Mouse (Mus musculus) CH12.LX (cell line): Measurements from ENCODE around the gene Slc25a45. TPM values are rescaled to one million over a fixed set of nuclear protein-coding genes. Genes with fewer than 3 reads are reported as not detected.
A peak's percentile ranks its signal among the peaks of the same experiment; 100 is the strongest.

Source experiments
- DNase-seq: peaks from one replicate; pipeline ENCODE4 v3.0.0-alpha.2; 2013; ENCODE audit errors: extremely low read depth
- H3K27ac ChIP-seq: 2 replicates; pipeline ENCODE4 v1.5.1; 2012; ENCODE audit warnings: low read depth, mild to moderate bottlenecking, control low read depth, moderate library complexity; ENCODE audit not compliant: insufficient read depth
- H3K27me3 ChIP-seq: replicated peaks from 2 replicates; pipeline ENCODE3; 2012; ENCODE audit warnings: inconsistent platforms
- H3K36me3 ChIP-seq, 2 experiments: replicated peaks in 1 of 2; 2 replicates each; pipeline versions ENCODE3 to v1.6.1; 2012; ENCODE audit warnings: inconsistent platforms in 1 of 2, low read length in 1 of 2, mild to moderate bottlenecking in 1 of 2, mixed read lengths in 1 of 2, moderate library complexity in 1 of 2; ENCODE audit not compliant: control insufficient read depth in 1 of 2, insufficient read depth in 1 of 2
- H3K4me1 ChIP-seq, 2 experiments: 2 replicates each; pipeline ENCODE4 v1.6.1; 2012; ENCODE audit warnings: inconsistent platforms in 1 of 2, moderate library complexity in 1 of 2; ENCODE audit not compliant: insufficient read depth in 2 of 2, control insufficient read depth in 1 of 2
- H3K4me2 ChIP-seq: 2 replicates; pipeline ENCODE4 v1.6.1; 2012; ENCODE audit warnings: low read depth, mild to moderate bottlenecking, control low read depth; ENCODE audit not compliant: poor library complexity, insufficient read depth, severe bottlenecking
- H3K4me3 ChIP-seq, 3 experiments: fragments of 150-350 bp in 1 of 3; sonication (generic) in 1 of 3; replicated peaks in 1 of 3; 2 replicates each; pipeline versions ENCODE3 to v1.5.1; 2011 to 2012; ENCODE audit warnings: low read depth in 2 of 3, low read length in 2 of 3, mild to moderate bottlenecking in 2 of 3, moderate library complexity in 2 of 3, control low read depth in 1 of 3, improper control_type of control experiment in 1 of 3, inconsistent platforms in 1 of 3, mixed read lengths in 1 of 3; ENCODE audit not compliant: poor library complexity in 1 of 3
- H3K79me2 ChIP-seq: replicated peaks from 2 replicates; pipeline ENCODE4 v1.6.1; 2012; ENCODE audit warnings: mild to moderate bottlenecking, moderate library complexity; ENCODE audit not compliant: control insufficient read depth, poor library complexity, insufficient read depth, severe bottlenecking; ENCODE audit errors: extremely low read depth
- H3K9ac ChIP-seq: 2 replicates; pipeline ENCODE4 v1.6.1; 2012; ENCODE audit warnings: low read depth, mild to moderate bottlenecking, control low read depth, moderate library complexity; ENCODE audit not compliant: insufficient read depth
- H3K9me3 ChIP-seq: replicated peaks from 2 replicates; pipeline ENCODE3; 2012; ENCODE audit warnings: low read length, inconsistent platforms, mixed read lengths
- CHD1 ChIP-seq: IDR thresholded peaks from 2 replicates; pipeline ENCODE4 v1.6.1; 2012; ENCODE audit warnings: low read depth, low read length, improper control_type of control experiment, inconsistent platforms
- CTCF ChIP-seq, 2 experiments: IDR thresholded peaks in 1 of 2; conservative IDR thresholded peaks in 1 of 2; 2 replicates each; pipeline ENCODE4 v1.5.1; 2011 to 2012; ENCODE audit warnings: low read depth in 2 of 2, low read length in 2 of 2, improper control_type of control experiment in 1 of 2, inconsistent platforms in 1 of 2, mild to moderate bottlenecking in 1 of 2, moderate library complexity in 1 of 2
- EP300 ChIP-seq: IDR thresholded peaks from 2 replicates; pipeline ENCODE4 v1.6.1; 2011; ENCODE audit warnings: low read length, improper control_type of control experiment
- MAFK ChIP-seq: IDR thresholded peaks from 2 replicates; pipeline ENCODE4 v1.6.1; 2011; ENCODE audit warnings: low read length, improper control_type of control experiment; ENCODE audit not compliant: insufficient replicate concordance
- MAZ ChIP-seq: IDR thresholded peaks from 2 replicates; pipeline ENCODE4 v1.6.1; 2012; ENCODE audit warnings: low read depth, mild to moderate bottlenecking, inconsistent platforms, low read length, improper control_type of control experiment, moderate library complexity
- MEF2A ChIP-seq: IDR thresholded peaks from 2 replicates; pipeline ENCODE4 v1.6.1; 2014; ENCODE audit warnings: low read depth, mild to moderate bottlenecking, inconsistent platforms, low read length, improper control_type of control experiment, borderline replicate concordance
- MXI1 ChIP-seq: IDR thresholded peaks from 2 replicates; pipeline ENCODE4 v1.6.1; 2011; ENCODE audit warnings: mild to moderate bottlenecking, low read depth, low read length, improper control_type of control experiment
- NELFE ChIP-seq: IDR thresholded peaks from 2 replicates; pipeline ENCODE4 v1.6.1; 2011; ENCODE audit warnings: low read depth, low read length, improper control_type of control experiment
- PAX5 ChIP-seq: IDR thresholded peaks from 2 replicates; pipeline ENCODE4 v1.6.1; 2012; ENCODE audit warnings: low read length, inconsistent platforms, mixed read lengths
- POLR2A ChIP-seq: IDR thresholded peaks from 2 replicates; pipeline ENCODE4 v1.6.1; 2011; ENCODE audit warnings: low read depth, mild to moderate bottlenecking, improper control_type of control experiment, low read length
- SIN3A ChIP-seq: IDR thresholded peaks from 2 replicates; pipeline ENCODE4 v1.6.1; 2012; ENCODE audit warnings: low read length, improper control_type of control experiment, inconsistent platforms
- SMC3 ChIP-seq: IDR thresholded peaks from 2 replicates; pipeline ENCODE4 v1.6.1; 2011; ENCODE audit warnings: low read depth, low read length, improper control_type of control experiment
- UBTF ChIP-seq: IDR thresholded peaks from 2 replicates; pipeline ENCODE4 v1.6.1; 2012; ENCODE audit warnings: low read depth, mild to moderate bottlenecking, inconsistent platforms, low read length, improper control_type of control experiment, moderate library complexity
- USF2 ChIP-seq: conservative IDR thresholded peaks from 2 replicates; pipeline ENCODE4 v1.6.1; 2011; ENCODE audit warnings: low read depth, low read length, improper control_type of control experiment
- ZKSCAN1 ChIP-seq: IDR thresholded peaks from 2 replicates; pipeline ENCODE4 v1.6.1; 2012; ENCODE audit warnings: low read depth, inconsistent platforms, low read length, improper control_type of control experiment, borderline replicate concordance
- ZMIZ1 ChIP-seq: IDR thresholded peaks from 2 replicates; pipeline ENCODE4 v1.6.1; 2012; ENCODE audit warnings: low read depth, mild to moderate bottlenecking, inconsistent platforms, low read length, improper control_type of control experiment
- ZNF384 ChIP-seq: IDR thresholded peaks from 2 replicates; pipeline ENCODE4 v1.6.1; 2012; ENCODE audit warnings: low read depth, low read length, improper control_type of control experiment, inconsistent platforms
- dilution Hi-C: fragments of 300-500 bp; cut with MboI; formaldehyde crosslinking; loops from 2 replicates; pipeline ENCODE4 v1.14.3; 2020; ENCODE audit warnings: low sequenced_read_pairs; ENCODE audit not compliant: extremely low pct_unique_long_range_greater_than_20kb, extremely low pct_ligation_motif_present
- in situ Hi-C: fragments of 300-500 bp; cut with MboI; formaldehyde crosslinking; loops from 3 replicates; pipeline ENCODE4 v1.14.3; 2019; ENCODE audit warnings: low sequenced_read_pairs, low pct_ligation_motif_present, low pct_unique_long_range_greater_than_20kb, mixed read lengths
- polyA plus RNA-seq: library from polyadenylated mRNA; unstranded; fragments of >175 nt; gene quantifications from 2 replicates; pipeline ENCODE4 v1.2.1, GENCODE M21; 2012; ENCODE audit warnings: low read depth; ENCODE audit not compliant: insufficient read length
- total RNA-seq, 2 experiments: library from RNA; depleted of rRNA; stranded (reverse); fragments of 300-350 nt in 1 of 2; fragments of >200 nt in 1 of 2; gene quantifications; 2 replicates each; pipeline ENCODE4 v1.2.3; 2012 to 2014

Gene Slc25a45
- total and polyA plus RNA-seq, 3 experiments: 22.7 to 33.0 (median 23.1) TPM

DNA sequence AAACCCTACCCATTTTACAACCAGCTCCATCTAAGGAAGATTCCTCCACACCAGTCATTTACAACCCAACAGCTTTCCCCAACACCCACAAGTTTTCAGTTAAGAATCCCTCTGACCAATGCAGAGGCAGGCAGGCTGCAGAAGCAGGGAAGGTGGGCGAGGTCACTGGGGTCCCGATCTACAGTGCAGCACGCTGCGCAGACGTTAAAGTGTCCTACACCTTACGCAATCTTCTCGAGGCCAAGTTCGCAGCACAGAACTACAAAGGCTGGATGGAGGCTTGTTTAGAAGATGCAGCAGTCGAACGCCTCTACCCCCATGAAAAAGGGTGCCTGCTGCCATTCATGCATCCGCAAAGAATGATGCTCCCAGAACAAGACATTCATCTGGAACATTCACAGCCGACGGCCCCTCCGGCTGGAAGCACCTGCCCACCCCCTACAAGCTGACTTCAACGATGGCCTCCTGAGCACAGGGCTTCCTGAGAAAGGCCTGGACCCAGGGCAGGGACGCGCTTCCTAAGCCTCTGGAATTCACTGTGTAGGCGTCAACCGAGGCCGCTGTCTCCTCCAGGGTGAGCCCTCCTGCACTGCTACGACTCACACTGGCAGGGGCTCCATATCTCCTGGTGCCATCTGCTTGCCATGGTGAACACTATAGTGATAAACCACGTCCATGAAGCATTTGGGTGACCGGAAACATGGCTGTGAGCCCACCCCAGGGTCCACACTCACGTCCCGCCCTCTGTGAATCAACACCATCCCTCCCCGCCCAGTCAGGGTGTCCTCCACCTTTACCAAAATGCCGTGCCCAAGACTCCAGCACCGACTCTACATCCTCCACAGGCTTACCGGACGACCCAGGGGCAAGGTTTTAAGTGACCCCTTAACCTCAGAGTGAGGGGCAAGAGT, 33.6 kb upstream of the Slc25a45 start:
- peaks cover 9 to 15% of the 10 kb centered on the region in 2 experiments for H3K36me3 ChIP-seq
- no peaks in the 10 kb centered on the region for H3K9me3 ChIP-seq
- peak overlapping the region; percentile 99 for H3K9ac ChIP-seq
- peak; percentile 35 for DNase-seq
- in situ Hi-C loops (no loop called here), dilution Hi-C loops (no loop called here)
- peaks cover 10 to 47% of the 10 kb centered on the region in 2 experiments for H3K4me1 ChIP-seq
- peak overlapping the region; percentile 99 for H3K27ac ChIP-seq
- peak overlapping the region; percentile 94 for H3K4me2 ChIP-seq
- H3K4me3 ChIP-seq: peak overlapping the region; percentile 65 to 98 (median 68)
- H3K79me2 ChIP-seq: peaks cover 49% of the 10 kb centered on the region
- no peaks in the 10 kb centered on the region for H3K27me3 ChIP-seq
- TF ChIP-seq SIN3A (peak; percentile 39), SMC3 (peak; percentile 11; the same call in 1 of the 2 replicates), MAFK (no peak), UBTF (0 out of 2 replicates have a peak, but pooled peaks have one; percentile 51), POLR2A (peak; percentile 38; the same call in 1 of the 2 replicates), CTCF (conservative IDR thresholded peaks at IDR 0.05 in 1 of 2, IDR thresholded peaks at IDR 0.05 in 1 of 2; ENCODE audit: low read depth in 2 of 2, low read length in 2 of 2) (no peak), NELFE (no peak), MEF2A (peak; percentile 19; the same call in 1 of the 2 replicates), MAZ (peak; percentile 43; the same call in 1 of the 2 replicates), MXI1 (peak; percentile 54; the same call in 1 of the 2 replicates), ZMIZ1 (0 out of 2 replicates have a peak, but pooled peaks have one; percentile 18)

DNA sequence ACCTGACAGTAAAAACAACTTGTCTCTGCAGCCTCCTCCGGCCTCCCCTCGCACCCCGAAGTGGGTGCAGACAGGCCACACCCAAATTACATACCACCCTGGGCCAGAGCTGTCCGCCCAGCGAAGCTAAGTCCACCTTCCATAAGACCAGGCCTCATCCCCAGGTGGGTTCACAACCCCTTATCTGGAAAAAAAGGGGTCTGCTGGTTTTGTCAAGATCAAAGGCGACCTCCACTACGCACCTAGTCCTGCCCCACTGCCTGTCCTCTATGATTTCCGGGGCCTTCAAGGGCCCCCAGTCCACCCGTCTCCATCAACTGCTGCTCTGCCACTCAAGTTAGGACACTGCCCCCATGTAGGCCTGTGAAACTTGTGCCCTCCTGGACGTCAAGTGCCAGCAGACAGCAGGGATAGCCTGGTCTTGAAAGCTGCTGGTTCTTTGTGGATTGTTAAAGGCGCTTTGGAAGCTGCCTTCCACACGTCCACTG, 32.7 kb upstream of the Slc25a45 start:
- in situ Hi-C loops (loop anchor here (5.0 kb wide), 1 partner anchor 53 kb away; no protein-coding TSS in a partner anchor), dilution Hi-C loops (no loop called here)
- Histone ChIP-seq H3K4me2 (peak overlapping the region; percentile 94), H3K27me3 (no peaks in the 10 kb centered on the region), H3K4me3 (peak overlapping the region; percentile 65 to 98 (median 68))
- no peak for TF ChIP-seq USF2
- TF ChIP-seq ZKSCAN1: no peak
- TF ChIP-seq PAX5: no peak
- TF ChIP-seq CHD1: peak; percentile 94
- TF ChIP-seq ZNF384: no peak
- TF ChIP-seq EP300: no peak
- no peak for TF ChIP-seq MAFK
- TF ChIP-seq, all 38 proteins: peak for 1
- Histone ChIP-seq H3K4me1 (peaks cover 4 to 47% of the 10 kb centered on the region in 2 experiments), H3K36me3 (peaks cover 9 to 15% of the 10 kb centered on the region in 2 experiments), H3K79me2 (peaks cover 49% of the 10 kb centered on the region), H3K9me3 (no peaks in the 10 kb centered on the region), H3K27ac (peak overlapping the region; percentile 99), H3K9ac (peak overlapping the region; percentile 99)
- no peak for DNase-seq
